ENCODE assay signal across 21 mouse cellular contexts in the genomic region with DNA sequence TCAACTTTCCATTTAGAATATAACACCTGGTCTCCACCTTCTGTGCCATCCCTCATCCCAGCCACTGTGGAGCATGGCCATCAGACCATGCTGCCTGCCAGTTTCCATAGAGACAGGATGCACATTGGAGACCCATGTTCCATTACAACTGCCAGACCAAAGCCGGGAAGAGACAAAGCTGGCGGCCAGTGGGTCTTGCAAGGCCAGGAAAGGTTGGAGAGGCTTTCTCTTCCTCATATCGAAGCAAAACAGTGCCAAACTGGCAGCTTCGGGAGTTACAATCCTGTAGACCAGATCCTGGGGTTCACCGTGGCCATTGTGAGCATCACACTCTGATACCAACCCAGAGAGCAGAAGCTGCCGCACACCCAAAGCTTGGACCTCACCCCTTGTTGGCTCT.
DNase-seq lines count a peak whose midpoint lies in the region; ATAC-seq and TF ChIP-seq lines count a peak whose summit lies in the region.
"Had no signal": no experiment of that assay in that cellular context is flagged by ENCODE, and none has a peak within 500 bp of the region (broad histone marks: within the 10 kb centered on the region; RNA-seq: fewer than 3 reads in every experiment).

No protein-coding gene starts in this region.

- no peak for TF ChIP-seq CTCF in hindbrain, postnatal 0 days (IDR thresholded peaks at IDR 0.05; ENCODE audit: low read depth)

- H3K4me3 ChIP-seq in hindbrain, embryonic 11.5 days (ENCODE audit: low read depth, low read length) = no peak overlapping the region
- H3K4me3 ChIP-seq in hindbrain, embryonic 10.5 days = no peak overlapping the region
- no peak overlapping the region for H3K4me3 ChIP-seq in hindbrain, postnatal 0 days (ENCODE audit: low read length)
- no peak overlapping the region for H3K4me3 ChIP-seq in forebrain, embryonic 10.5 days
- H3K4me3 ChIP-seq: erythroblast, embryonic 14.5 days; forebrain, embryonic 15.5 days; limb, embryonic 12.5 days; liver, embryonic 13.5 days; midbrain, embryonic 12.5 days had no signal

- 86% methylated on average over 6 of the region's 6 CpGs for WGBS in hindbrain, embryonic 11.5 days
- WGBS in hindbrain, embryonic 10.5 days = 91% methylated on average over 6 of the region's 6 CpGs
- 60% methylated on average over 6 of the region's 6 CpGs for WGBS in hindbrain, postnatal 0 days
- WGBS in forebrain, embryonic 10.5 days = 92% methylated on average over 6 of the region's 6 CpGs

- H3K36me3 ChIP-seq in hindbrain, embryonic 11.5 days (ENCODE audit: control insufficient read depth, insufficient read depth, low read length) = no peaks in the 10 kb centered on the region
- H3K36me3 ChIP-seq in hindbrain, embryonic 10.5 days = no peaks in the 10 kb centered on the region
- no peaks in the 10 kb centered on the region for H3K36me3 ChIP-seq in hindbrain, postnatal 0 days (ENCODE audit: insufficient read depth, low read length)
- H3K36me3 ChIP-seq in forebrain, embryonic 10.5 days (replicated peaks) = no peaks in the 10 kb centered on the region
- H3K36me3 ChIP-seq: forebrain, embryonic 15.5 days; G1E; limb, embryonic 12.5 days; liver, embryonic 13.5 days; midbrain, embryonic 12.5 days had no signal

- H3K9me3 ChIP-seq in hindbrain, embryonic 11.5 days (ENCODE audit: control insufficient read depth, low read length) = no peaks in the 10 kb centered on the region
- no peaks in the 10 kb centered on the region for H3K9me3 ChIP-seq in hindbrain, embryonic 10.5 days
- H3K9me3 ChIP-seq in hindbrain, postnatal 0 days (ENCODE audit: low read length) = no peaks in the 10 kb centered on the region
- H3K9me3 ChIP-seq in forebrain, embryonic 10.5 days = no peaks in the 10 kb centered on the region
- H3K9me3 ChIP-seq: forebrain, embryonic 15.5 days; limb, embryonic 12.5 days; liver, embryonic 13.5 days; midbrain, embryonic 12.5 days had no signal

- no peak for DNase-seq in hindbrain, embryonic 11.5 days (ENCODE audit: low spot score)
- no peak for DNase-seq in hindbrain, embryonic 10.5 days (ENCODE audit: low spot score)
- peak; percentile 60 for DNase-seq in cerebellum, adult 11 months
- peak; percentile 89 to 92 for DNase-seq in cerebellum, postnatal 14 days
- peak; percentile 56 for DNase-seq in hindbrain, postnatal 0 days (ENCODE audit: low spot score)
- DNase-seq in frontal cortex, postnatal 25 days (ENCODE audit: low spot score in 2 of 2) = no peak
- DNase-seq in Muller cell, postnatal 12 days (ENCODE audit: inconsistent ontology term) = no peak
- no peak for DNase-seq in forebrain, embryonic 10.5 days (ENCODE audit: extremely low spot score, low spot score)
- DNase-seq: heart, adult 11 months; kidney, adult 2 months; kidney, postnatal 25 days; layer of hippocampus, postnatal 36 days; liver, embryonic 13.5 days; right cerebral cortex, postnatal 25 days; thymus, postnatal 36 days had no signal

- H3K4me2 ChIP-seq in hindbrain, embryonic 11.5 days (replicated peaks; ENCODE audit: low read depth, low read length) = no peak overlapping the region
- H3K4me2 ChIP-seq in hindbrain, postnatal 0 days (ENCODE audit: low read depth, low read length) = no peak overlapping the region
- H3K4me2 ChIP-seq: forebrain, embryonic 15.5 days; limb, embryonic 12.5 days; liver, embryonic 13.5 days; midbrain, embryonic 12.5 days had no signal

- no peaks in the 10 kb centered on the region for H3K4me1 ChIP-seq in hindbrain, embryonic 11.5 days (replicated peaks; ENCODE audit: control insufficient read depth, insufficient read depth, low read length)
- no peaks in the 10 kb centered on the region for H3K4me1 ChIP-seq in hindbrain, embryonic 10.5 days (replicated peaks)
- H3K4me1 ChIP-seq in hindbrain, postnatal 0 days (ENCODE audit: insufficient read depth, low read length) = no peaks in the 10 kb centered on the region
- no peaks in the 10 kb centered on the region for H3K4me1 ChIP-seq in forebrain, embryonic 10.5 days
- H3K4me1 ChIP-seq: forebrain, embryonic 15.5 days; liver, embryonic 13.5 days; midbrain, embryonic 12.5 days had no signal

- H3K27me3 ChIP-seq in hindbrain, embryonic 11.5 days (ENCODE audit: control insufficient read depth, insufficient read depth, low read length) = no peaks in the 10 kb centered on the region
- no peaks in the 10 kb centered on the region for H3K27me3 ChIP-seq in hindbrain, embryonic 10.5 days (ENCODE audit: insufficient read depth, poor library complexity, severe bottlenecking)
- H3K27me3 ChIP-seq in hindbrain, postnatal 0 days (ENCODE audit: insufficient read depth, low read length) = no peaks in the 10 kb centered on the region
- H3K27me3 ChIP-seq in forebrain, embryonic 10.5 days (ENCODE audit: poor library complexity, severe bottlenecking) = no peaks in the 10 kb centered on the region
- H3K27me3 ChIP-seq: forebrain, embryonic 15.5 days; limb, embryonic 12.5 days; liver, embryonic 13.5 days; midbrain, embryonic 12.5 days had no signal

- H3K27ac ChIP-seq in hindbrain, embryonic 11.5 days (ENCODE audit: low read depth, low read length) = no peak overlapping the region
- no peak overlapping the region for H3K27ac ChIP-seq in hindbrain, embryonic 10.5 days
- H3K27ac ChIP-seq in hindbrain, postnatal 0 days = no peak overlapping the region
- no peak overlapping the region for H3K27ac ChIP-seq in forebrain, embryonic 10.5 days
- H3K27ac ChIP-seq: forebrain, embryonic 15.5 days; limb, embryonic 12.5 days; liver, embryonic 13.5 days; midbrain, embryonic 12.5 days had no signal

- H3K9ac ChIP-seq in hindbrain, embryonic 11.5 days (ENCODE audit: low read depth, low read length) = no peak overlapping the region
- no peak overlapping the region for H3K9ac ChIP-seq in hindbrain, postnatal 0 days (replicated peaks; ENCODE audit: low read length)
- H3K9ac ChIP-seq: forebrain, embryonic 15.5 days; limb, embryonic 12.5 days; liver, embryonic 13.5 days; midbrain, embryonic 12.5 days had no signal

- 0 out of 2 replicates have a peak, but pooled peaks have one; percentile 48 for ATAC-seq in hindbrain, embryonic 11.5 days (ENCODE audit: low FRiP score)
- ATAC-seq in hindbrain, postnatal 0 days = peak; percentile 84
- ATAC-seq: CD4-positive, CD25-positive, alpha-beta regulatory T cell, adult 4 months; forebrain, embryonic 15.5 days had no signal

Comparison
In these comparisons a context has a peak if more than half of its experiments do, and no peak if none do; other contexts are left out.
1. DNase-seq: peak in cerebellum, adult 11 months (single experiment), cerebellum, postnatal 14 days (2 of 2) and hindbrain, postnatal 0 days (single experiment); none in hindbrain, embryonic 11.5 days (single experiment), hindbrain, embryonic 10.5 days (single experiment), frontal cortex, postnatal 25 days (0 of 2), Muller cell, postnatal 12 days (single experiment) and forebrain, embryonic 10.5 days (single experiment).